Mouse (Mus musculus) heart, adult 2 months (tissue): ENCODE measurements around the gene Phlpp1.

Experiments used
- CTCF ChIP-seq: fragments of 200-600 bp; IDR thresholded peaks from 2 replicates; pipeline ENCODE4 v1.8.1; 2022; ENCODE audit warnings: antibody characterized with exemption, mild to moderate bottlenecking, moderate library complexity
- POLR2A ChIP-seq: fragments of 200-500 bp; IDR thresholded peaks from 2 replicates; pipeline ENCODE4 v1.6.1; 2011; ENCODE audit warnings: mild to moderate bottlenecking, low read depth, low read length, control low read depth; ENCODE audit not compliant: insufficient read depth

DNA sequence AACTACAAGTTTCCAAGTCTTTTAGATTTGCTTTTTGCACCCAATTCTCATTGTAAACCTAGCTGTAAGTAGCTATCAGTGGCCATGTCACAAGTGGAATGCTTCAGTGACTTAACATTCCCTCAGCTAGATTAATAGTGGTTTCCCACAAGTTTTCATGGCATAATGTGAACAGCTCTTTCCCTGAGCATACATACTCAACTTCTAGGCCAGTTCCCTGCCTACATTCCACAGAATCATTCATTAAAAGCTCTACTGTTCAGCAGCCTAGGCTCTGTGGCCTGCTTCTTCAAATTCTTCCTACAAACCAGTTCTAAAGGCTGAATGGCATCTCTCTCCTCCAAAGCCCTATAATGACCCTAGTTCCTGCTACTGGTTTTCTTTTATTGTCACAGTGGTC is 65.4 kb downstream of the Phlpp1 start:
- TF ChIP-seq POLR2A: no peak
- no peak for TF ChIP-seq CTCF
